Mouse (Mus musculus) myocyte (in vitro differentiated cells): ENCODE data around the gene Apold1.

ENCODE experiments used
- CEBPB ChIP-seq: IDR thresholded peaks from 2 replicates; pipeline ENCODE4 v1.6.1; 2011; ENCODE audit warnings: mild to moderate bottlenecking, moderate library complexity; ENCODE audit not compliant: poor library complexity, insufficient read depth, severe bottlenecking
- E2F4 ChIP-seq: IDR thresholded peaks from one replicate; pipeline ENCODE4 v1.6.1; 2011; ENCODE audit warnings: mild to moderate bottlenecking, control low read depth, moderate library complexity; ENCODE audit not compliant: insufficient read depth
- MAX ChIP-seq: IDR thresholded peaks from one replicate; pipeline ENCODE4 v1.6.1; 2011; ENCODE audit warnings: low read depth, mild to moderate bottlenecking, control low read depth
- POLR2A ChIP-seq: IDR thresholded peaks from one replicate; pipeline ENCODE4 v1.6.1; 2011; ENCODE audit warnings: low read depth, mild to moderate bottlenecking, control low read depth, moderate library complexity; ENCODE audit not compliant: insufficient read length
- POLR2AphosphoS2 ChIP-seq: IDR thresholded peaks from one replicate; pipeline ENCODE4 v1.6.1; 2011; ENCODE audit warnings: low read depth, control low read depth; ENCODE audit not compliant: insufficient read length
- TCF12 ChIP-seq: IDR thresholded peaks from one replicate; pipeline ENCODE4 v1.6.1; 2011; ENCODE audit warnings: mild to moderate bottlenecking, control low read depth; ENCODE audit not compliant: poor library complexity, insufficient read depth, severe bottlenecking

DNA sequence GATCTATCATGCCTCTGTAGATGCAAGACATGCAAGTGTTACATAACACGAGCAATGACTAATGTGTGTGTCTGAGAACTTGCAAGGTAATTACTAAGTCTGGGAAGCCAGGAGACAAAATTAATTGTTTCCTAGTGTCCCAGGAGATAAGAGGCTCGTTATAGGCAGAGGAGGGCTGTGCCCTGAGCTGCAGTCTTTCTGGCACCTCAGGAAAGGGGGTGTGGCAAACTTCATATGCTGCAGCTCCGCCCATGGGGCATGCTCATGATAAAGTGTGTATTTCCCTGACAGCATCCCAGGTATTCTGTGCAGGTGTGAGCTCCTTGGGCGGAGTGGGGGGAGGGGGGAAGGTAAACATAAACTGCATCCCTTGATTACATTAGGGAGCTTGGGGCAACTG, 9.4 kb upstream of the Apold1 start:
- TF ChIP-seq POLR2A (no peak), CEBPB (no peak), POLR2AphosphoS2 (no peak), E2F4 (no peak), TCF12 (no peak), MAX (no peak)
